Mouse (Mus musculus): ENCODE results near the gene Crmp1.

Gene Crmp1

GRCm38 (mm10) chr5:37298370-37298769, 56.6 kb downstream of the Crmp1 start:
- no peak for DNase-seq (ENCODE audit: low spot score in 2 of 2)

GRCm38 (mm10) chr5:37310026-37310425, 68.3 kb downstream of the Crmp1 start:
- no peak for DNase-seq (ENCODE audit: low spot score in 2 of 2)

- DNase-seq (ENCODE audit: low spot score in 2 of 2), result no peak
Observed at GRCm38 (mm10) chr5:37312980-37313722, 71.4 kb downstream of the Crmp1 start.

GRCm38 (mm10) chr5:37318715-37319114, 77.0 kb downstream of the Crmp1 start:
- DNase-seq (ENCODE audit: low spot score in 2 of 2), result no peak

DNA sequence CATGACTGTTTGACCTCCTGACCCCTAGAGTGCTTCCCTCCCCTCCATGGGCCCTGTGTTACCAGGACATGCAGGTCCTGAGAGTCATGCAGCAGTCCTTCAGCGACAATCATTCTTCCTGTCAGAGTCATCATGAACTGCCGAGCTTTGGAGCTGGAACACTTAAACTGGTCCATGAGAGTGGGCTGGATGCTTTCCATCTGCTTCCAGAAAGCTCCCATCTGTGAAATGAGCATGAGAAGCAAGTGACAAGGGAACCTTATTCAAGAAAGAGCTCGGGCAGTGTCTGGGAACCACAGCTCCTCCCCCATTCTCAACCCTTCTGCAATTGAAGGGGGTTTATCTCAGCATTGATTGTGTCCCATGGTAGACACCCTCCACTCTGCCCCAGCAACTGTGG, 78.4 kb downstream of the Crmp1 start:
- no peak for DNase-seq (ENCODE audit: low spot score in 2 of 2)

- no peak for DNase-seq (ENCODE audit: low spot score in 2 of 2)
Observed at GRCm38 (mm10) chr5:37320761-37321160, 79.0 kb downstream of the Crmp1 start.

DNA sequence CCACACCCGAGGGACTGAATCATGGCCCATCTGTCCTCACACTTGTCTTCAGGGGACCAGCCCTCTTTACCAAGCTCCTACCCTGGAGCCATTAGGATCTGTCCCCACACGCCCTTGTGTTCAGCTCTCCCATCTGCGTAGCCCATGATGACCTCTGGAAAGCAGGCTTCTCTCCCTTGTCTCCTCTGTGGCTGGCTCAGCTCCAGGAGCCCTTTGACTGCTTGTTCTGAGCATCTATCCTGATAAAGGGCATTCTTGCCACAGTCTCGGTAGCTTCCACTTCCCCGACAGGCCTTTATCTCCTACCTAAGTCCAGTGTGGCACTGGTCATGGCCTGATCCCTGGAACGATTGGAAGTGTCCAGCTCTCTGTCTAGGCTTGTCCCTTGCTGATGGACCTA, 84.9 kb downstream of the Crmp1 start:
- no peak for DNase-seq (ENCODE audit: low spot score in 2 of 2)

- no peak for DNase-seq (ENCODE audit: low spot score in 2 of 2)
Observed at GRCm38 (mm10) chr5:37330449-37331132, 88.9 kb downstream of the Crmp1 start.

DNA sequence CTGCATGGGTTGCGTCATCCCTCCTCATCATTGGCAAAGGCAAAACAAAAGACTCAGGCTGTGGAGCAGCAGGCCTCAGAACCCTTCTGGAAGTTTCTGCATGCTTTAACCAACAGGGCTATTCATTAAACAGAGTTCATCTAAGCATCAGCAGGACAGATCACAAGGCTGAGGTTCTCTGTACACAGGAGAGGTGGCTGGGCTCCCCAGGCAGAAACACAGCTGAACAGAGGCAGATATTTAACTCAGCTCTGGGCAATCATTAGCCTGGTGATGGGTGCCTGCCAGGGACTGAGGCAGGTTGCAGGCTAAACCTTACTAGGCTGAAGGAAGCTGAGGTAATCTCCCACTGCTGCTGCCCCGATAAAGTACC, 89.4 kb downstream of the Crmp1 start:
- DNase-seq (ENCODE audit: low spot score in 2 of 2), result no peak

- DNase-seq (ENCODE audit: low spot score in 2 of 2), result no peak
Observed at GRCm38 (mm10) chr5:37332066-37332465, 90.3 kb downstream of the Crmp1 start.

DNA sequence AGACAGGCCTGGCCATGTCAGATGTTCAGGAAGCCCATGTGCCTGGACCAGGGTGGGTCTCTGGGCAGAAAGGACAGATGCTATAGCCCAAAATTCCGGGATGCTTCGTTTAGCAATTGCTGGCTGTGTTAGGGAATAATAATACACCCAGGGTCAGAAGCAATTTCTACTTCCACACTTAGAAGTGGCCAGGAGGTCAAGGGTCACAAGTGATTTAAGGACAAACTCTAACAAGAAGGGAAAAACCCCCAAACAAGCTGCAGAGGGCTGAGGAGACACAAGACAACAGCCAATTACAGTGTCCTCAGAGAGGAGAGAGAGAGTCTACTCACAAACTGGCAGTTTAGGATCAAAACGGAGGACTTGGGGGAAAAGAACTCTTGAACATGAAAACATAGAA, 93.3 kb downstream of the Crmp1 start:
- DNase-seq (ENCODE audit: low spot score in 2 of 2), result no peak

DNA sequence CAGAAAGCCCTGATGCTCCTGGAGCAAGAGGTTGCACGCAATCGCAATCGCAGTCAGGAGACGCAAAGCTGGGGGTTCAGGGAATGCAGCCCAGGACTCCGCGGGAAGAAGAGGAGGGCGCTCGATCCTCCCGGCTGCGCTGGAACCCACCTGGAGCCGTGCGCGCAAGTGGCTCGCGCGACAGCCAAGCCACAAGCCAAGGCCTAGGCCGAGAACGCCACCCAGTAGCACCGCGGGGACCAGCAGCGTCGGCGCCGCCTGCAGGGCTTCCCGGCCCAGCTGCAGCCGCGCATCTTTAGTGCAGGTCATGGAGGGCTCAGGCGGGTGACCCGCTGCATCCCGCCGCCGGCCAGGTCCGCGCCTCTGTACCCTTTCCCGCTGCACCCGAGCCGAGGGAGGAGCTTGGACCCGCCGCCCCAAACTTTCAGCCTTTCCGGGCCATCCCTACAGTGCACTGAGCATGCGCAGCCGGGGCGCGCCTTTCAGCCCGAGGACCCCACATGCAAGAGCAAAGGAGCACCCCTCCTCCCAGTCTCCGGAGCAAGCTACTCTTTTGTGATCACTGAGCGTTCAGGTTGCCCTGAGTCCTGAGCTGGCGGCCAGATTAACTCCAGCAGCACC, 94.9 kb downstream of the Crmp1 start, which contains the start of gene Evc:
TSS of gene Evc (minus strand) at position 410 of the 621 bp plus-strand sequence.
- no peak for DNase-seq (ENCODE audit: low spot score in 2 of 2)

DNA sequence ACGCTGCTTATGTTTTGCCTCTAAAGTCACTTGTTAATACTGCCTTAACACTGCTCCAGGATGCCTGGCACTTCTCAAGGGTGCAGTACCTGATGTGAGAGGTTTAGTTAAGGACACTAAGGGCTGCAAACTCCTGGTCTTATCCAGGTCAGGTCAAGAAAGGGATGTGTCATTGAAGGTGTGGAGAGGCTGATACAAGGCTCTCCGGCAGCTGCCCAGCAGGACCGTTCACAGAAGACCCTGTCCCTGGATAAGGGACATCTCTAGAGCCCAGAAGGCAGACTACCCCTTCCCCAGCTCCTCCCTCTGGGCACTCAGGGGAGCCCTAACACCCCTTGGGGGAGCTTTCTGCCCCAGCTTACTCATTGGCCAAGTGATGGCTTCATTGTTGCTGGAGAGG, 96.0 kb downstream of the Crmp1 start:
- DNase-seq (ENCODE audit: low spot score in 2 of 2), result no peak

DNA sequence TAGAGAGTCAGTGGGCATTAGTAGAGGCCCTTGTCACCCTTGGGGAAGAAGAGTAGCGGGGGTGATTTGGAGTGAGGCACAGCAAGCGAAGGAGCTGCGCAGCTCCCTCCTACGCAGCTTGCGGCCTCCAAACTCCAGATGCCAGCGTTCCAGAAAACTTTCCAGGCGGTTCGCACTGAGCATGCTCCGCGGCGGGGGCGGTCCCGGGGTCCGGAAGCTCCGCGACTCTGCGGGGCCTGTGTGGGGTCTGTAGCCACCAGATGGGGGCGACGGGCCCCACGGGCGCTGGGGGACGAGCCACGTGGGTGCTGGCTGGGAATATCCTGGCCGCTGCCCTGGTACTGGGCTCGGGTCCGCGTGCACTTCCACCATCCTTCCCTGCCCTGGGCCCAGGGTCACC, 96.5 kb downstream of the Crmp1 start, which contains the start of gene Evc2:
TSS of gene Evc2 (plus strand) at position 212 of the 400 bp plus-strand sequence.
- no peak for DNase-seq (ENCODE audit: low spot score in 2 of 2)
